Mouse (Mus musculus) lung, adult 2 months (tissue): ENCODE measurements around the gene 3300002I08Rik.

Experiments
- CTCF ChIP-seq: fragments of 200-500 bp; IDR thresholded peaks from 2 replicates; pipeline ENCODE4 v1.5.1; 2011; ENCODE audit warnings: mild to moderate bottlenecking, low read length, control low read depth; ENCODE audit not compliant: insufficient read depth
- POLR2A ChIP-seq: fragments of 200-500 bp; IDR thresholded peaks from 2 replicates; pipeline ENCODE4 v1.6.1; 2011; ENCODE audit warnings: low read depth, mild to moderate bottlenecking, control low read depth, low read length, borderline replicate concordance; ENCODE audit errors: extremely low read depth

- TF ChIP-seq CTCF (no peak), POLR2A (no peak)
These were observed 27.6 kb upstream of the 3300002I08Rik start for GRCm38 (mm10) chr2:150390198-150390597.
